Mouse (Mus musculus) kidney, postnatal 14 days (tissue): ENCODE data around the gene Angptl7.

Experiments used
- DNase-seq: peaks from one replicate; pipeline ENCODE4 v3.0.0; 2022; ENCODE audit warnings: mixed read lengths

Angptl7 gene

DNA sequence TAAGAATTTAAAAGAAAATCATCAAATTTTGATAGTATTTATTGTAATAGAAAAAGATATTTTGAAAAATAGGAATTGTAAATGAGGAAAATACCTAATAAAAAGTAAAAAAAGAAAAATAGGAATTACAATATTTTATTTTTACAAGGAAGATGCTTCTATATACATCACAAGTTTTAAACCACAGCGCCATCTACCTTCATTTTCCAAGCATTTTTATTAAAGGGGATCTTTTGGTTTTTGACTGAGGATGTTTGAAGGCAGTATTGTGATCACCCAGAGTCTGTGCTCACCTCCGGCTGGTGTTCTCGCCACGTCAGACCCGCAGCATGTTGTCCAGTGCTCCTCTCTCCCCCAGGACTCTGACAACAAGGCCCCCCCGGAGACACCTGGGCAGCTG lies 5.1 kb downstream of the Angptl7 start:
- no peak for DNase-seq

DNA sequence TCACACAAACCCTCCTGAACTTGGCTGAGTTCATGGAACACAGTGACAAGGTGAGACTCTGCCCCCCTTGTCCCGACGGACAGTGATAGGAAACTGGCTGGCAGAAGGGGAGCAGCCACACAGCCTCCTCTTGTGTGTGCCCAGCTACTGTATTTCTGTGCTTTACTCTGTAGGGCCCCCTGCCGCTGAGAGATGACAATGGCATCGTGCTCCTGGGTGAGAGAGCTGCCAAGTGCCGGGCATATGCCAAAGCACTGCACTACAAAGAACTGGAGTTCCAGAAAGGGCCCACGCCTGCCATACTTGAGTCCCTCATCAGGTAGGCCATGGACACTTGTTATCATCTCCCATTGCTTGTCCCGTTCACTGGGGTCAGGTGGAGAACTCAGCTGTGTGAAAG lies 8.8 kb downstream of the Angptl7 start:
- no peak for DNase-seq

DNA sequence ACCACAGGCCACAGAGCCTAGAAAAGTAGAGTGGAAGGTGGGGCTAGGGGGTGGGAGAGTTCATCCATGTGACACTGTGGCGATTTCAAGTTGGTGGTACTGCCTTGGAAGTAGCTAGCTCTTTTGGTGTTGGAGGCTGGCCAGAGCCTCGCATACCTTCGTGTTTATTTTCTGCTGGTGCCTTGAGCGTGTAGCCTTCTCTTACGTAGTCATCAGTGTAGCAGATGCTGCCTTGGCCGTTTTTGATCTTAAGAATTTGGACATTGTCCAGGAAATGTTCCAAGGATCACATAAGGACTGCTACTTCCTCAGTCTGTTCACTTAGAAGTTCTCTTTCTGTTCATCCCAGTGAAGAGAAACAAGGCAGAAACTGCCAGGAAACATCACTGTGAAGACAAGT lies 9.8 kb downstream of the Angptl7 start:
- peak; percentile 80 for DNase-seq

DNA sequence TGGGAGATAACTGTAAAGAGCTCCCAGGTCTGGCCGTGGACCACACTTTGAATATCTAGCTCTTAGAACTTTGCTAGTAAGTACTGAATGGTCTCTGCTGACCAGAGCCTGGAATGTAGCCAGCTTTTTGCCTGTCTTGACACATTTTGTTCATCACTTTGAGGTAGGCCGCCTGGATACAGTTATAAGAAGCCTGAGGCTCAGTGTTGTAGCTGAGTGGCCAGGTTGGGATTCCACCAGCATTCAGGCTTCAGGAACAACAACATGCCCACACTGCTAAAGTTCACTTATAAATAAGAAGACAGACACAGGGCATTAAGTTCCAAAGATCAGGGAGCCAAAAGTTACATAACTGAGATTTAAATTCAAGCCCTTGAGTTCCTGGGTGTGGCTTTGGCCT lies 12.4 kb downstream of the Angptl7 start:
- peak; percentile 73 for DNase-seq

DNA sequence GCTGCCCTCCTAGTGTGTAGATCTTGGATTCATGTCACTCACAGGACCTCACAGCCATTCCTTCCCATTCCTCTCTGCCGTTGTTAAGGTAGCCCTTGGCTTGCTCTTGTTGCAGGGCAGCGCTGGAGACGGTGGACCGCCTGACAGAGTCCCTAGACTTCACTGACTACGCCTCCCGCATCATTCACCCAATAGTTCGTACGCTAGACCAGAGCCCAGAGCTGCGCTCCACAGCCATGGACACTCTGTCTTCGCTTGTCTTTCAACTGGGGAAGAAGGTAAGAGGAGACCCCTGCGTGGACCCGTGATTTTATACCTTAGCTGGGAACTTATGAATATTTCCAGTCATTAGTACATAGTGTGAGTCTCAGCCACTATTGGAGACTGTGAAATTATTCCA lies 15.7 kb downstream of the Angptl7 start:
- no peak for DNase-seq

DNA sequence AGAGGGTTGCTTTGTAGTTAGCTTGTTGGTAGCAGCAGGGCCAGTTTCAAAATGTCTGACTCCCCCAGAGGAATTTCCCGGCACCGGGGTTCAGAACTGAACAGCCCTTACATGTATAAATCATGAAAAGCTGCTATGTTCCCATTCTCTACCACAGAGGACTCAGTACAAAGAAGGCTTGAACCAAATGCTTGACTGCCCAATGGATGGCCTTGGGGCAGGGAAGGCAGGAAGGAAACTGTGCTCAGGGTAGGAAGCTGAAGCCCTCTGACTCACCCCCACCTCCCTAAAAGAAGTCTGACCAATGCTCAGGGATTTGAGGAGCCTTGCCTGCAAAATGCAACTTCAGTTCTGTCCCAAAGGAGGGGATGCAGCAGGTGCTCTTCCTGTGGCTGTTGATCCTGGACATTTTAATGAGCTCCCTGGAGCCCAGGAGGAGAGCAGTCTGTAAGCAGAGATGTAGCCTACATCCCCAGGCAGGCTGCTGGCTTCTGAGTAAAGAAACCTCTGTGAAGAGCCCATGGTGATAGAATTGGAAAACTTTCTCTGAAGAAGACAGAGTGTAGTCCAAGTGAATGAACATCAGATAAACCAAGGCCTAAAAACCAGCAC lies 18.6 kb downstream of the Angptl7 start:
- DNase-seq: no peak

DNA sequence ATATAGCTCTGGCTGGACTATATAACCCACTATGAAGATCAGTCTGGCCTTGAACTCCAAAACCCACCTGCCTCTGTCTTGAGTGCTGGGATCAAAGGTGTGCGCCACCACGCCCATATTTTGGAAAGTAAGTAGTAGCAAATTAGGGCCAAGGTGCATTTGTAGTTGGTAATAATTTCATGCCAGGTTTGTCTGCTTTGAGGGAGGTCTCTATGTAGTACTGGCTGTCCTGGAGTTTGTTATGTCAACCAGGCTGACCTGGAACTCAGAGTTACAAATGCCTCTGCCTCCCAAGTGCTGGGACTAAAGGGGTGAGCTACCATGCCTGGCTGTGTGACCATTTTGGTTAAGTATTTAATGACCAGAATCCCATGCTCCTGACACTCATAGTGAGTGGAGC lies 20.0 kb downstream of the Angptl7 start:
- no peak for DNase-seq

DNA sequence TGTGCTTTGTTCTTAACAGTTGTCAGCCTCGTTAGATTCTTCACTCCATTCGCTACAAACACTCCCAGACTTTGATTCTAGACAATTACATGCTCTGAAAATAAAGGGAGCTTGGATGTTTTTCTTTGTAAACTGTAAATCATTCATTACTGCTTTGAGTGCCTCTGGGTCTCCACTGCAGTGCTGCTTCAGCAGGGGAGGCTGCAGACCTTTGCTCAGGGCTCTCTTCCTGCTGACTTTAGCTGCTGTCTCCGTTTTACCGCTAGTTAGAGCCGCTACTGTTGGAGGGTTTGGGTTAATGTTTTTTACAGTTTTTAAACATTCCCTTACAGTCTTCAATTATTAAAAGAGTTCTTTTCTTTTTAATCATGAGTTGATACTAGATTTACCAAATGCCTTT lies 26.8 kb downstream of the Angptl7 start:
- DNase-seq: peak; percentile 75

DNA sequence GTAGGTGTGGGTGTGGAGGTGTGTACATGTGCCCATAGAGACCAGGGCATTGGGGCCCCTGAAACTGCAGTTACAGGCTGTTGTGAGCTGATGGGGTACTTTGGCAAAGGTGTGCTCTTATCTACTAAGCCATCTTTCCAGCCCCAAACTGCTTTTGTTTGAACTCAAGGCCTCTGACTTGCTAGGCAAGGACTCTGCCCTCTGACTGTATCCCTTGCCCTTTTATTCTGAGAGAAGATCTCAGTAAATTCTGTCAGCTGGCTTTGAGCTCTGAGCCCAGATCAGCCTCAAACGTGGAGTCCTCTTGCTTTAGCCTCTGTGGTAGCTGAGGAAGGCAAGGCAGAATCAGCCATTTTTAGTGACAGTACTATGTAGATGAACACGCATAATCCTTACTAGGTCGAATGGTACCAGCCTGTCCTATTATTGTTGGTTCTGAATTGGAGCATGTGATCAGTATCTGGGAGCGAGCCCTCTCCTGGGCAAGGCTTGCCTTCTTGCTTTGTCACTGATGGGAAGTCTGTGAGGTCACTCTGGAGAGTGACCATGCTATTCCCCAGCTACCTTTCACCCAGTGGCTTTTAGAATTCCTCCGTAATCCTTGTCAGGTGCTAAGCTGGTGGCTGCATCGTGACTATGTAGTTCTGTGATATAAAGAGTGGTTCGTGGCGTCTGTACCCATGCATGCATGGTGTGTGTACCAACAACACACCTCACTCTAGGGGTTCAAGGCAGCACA lies 27.7 kb downstream of the Angptl7 start:
- DNase-seq: no peak

DNA sequence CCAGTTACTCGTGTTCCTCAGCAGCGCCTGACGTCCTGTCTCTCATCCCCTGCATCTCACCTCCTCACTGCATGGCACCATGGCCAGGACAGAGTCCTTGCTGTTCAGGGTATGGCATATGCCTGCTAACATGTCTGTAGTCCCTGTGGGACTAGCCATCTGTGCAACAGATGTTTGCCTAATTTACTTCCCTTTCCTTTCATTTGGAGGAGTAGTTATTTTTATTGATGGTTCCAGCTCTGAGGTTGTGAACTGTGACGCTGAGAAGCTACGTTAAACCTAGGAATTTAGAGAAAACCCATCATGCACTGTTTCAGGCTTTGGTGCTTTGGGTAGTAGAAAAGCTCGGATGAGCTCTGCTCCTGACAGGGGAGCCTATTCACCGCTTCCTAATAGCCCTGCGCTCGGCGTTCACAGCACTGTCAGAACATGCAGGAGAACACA lies 28.9 kb downstream of the Angptl7 start:
- no peak for DNase-seq

DNA sequence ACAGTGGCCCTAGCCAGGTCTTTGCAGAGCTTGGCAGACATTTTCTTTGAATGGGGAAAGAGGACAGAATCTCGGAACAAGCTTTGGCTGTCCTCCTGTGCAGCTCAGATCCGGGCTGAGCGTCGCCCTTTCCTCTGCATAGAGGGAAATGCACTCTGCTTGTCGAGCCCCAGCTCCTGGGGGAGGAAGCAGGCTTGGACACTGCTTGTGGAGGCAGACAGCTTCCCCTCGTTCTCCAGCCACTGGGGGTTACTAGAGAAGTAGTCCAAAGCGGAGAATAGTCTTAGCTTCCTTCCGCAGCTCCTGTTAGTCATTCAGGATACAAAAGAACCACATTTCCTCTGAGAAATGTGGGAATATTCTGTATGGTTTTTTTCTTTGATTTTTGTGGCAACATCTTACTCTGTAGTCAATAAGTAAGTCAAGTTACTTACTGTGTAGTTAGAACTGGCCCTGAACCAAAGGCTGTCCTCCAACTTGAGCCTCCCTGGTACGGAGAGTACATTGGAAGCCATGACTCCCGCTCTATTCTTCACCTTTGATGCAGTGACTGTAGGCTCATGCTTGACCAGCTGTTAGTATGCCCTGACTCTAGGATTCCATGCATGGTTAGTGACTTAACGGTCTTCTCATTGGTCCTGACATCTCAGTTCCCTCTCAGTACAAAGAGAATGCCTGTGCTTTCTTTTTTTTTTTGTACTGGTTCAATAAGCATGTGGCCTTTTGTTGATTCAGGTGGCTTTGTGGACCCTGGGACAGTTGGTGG lies 30.6 kb downstream of the Angptl7 start:
- no peak for DNase-seq

DNA sequence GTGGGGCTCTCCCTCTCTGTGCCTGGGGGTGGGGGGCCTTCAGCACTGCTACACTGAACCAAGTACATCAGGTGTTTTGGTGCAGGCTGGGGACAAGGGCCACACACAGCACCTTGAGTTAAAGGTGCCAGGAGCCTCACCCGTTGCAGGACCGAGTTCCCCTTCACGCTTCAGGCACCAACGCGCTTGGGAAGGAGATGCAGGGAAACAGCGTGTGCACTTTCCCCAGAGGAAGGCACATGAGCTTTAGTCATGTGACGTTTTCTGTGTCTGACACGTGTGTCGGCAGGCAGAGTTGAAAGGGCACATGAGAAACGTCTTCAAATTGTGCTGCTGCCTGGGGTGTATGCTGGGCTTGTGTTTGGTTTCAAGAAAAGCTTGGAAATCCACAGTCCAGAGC lies 31.9 kb downstream of the Angptl7 start:
- no peak for DNase-seq

DNA sequence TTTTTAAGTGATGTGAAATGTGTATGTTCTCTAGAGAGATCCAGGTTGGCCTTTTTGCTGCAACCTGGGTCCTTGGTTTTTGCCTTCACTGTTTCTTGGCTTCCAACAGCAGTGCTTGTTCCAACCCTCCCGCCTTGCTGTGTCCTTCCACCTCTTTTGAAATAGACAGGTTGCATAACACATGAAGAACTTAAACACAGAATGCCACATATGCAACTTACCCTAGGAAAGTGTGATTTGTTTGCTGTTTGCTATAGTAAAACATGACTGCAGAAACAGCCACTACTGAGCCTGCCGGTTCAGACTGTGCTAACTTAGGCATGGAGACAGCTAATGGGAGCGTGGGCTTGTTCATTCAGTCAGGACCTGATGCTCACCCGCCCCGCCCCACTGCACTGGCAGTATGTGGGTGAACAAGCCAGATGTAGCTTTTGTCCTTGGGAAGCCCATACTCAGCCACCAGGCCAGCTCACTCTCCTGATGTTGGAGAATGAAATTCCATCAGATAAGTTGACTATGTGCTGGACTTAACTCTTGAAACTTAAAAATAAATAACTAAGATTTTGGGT lies 33.7 kb downstream of the Angptl7 start:
- DNase-seq: no peak

DNA sequence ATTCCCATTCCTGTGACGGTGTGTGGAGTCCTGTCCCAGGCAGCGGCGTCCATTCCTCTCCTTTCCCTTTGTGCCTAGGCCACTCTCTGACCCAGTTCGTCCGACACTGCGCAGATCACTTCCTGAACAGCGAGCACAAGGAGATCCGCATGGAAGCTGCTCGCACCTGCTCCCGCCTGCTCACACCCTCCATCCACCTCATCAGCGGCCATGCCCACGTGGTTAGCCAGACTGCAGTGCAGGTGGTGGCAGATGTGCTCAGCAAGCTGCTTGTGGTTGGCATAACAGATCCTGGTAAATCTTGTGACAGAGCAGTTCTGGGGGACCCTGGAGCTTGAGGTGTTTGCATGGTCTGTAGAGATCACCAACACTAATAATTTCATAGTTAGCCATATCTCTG lies 35.4 kb downstream of the Angptl7 start:
- DNase-seq: no peak

DNA sequence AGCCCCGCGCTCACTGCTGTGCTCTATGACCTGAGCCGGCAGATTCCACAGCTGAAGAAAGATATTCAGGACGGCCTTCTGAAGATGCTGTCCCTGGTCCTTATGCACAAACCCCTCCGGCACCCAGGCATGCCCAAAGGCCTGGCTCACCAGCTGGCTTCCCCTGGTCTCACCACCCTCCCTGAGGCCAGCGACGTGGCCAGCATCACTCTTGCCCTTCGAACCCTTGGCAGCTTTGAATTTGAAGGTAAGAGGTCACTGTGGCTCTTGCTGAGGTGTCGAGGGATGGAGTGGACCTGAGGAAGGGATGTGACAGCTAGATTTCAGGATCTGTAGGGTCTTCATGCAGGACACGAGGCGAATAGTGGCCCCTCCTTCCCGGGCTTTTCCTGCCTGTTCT lies 36.0 kb downstream of the Angptl7 start:
- no peak for DNase-seq

DNA sequence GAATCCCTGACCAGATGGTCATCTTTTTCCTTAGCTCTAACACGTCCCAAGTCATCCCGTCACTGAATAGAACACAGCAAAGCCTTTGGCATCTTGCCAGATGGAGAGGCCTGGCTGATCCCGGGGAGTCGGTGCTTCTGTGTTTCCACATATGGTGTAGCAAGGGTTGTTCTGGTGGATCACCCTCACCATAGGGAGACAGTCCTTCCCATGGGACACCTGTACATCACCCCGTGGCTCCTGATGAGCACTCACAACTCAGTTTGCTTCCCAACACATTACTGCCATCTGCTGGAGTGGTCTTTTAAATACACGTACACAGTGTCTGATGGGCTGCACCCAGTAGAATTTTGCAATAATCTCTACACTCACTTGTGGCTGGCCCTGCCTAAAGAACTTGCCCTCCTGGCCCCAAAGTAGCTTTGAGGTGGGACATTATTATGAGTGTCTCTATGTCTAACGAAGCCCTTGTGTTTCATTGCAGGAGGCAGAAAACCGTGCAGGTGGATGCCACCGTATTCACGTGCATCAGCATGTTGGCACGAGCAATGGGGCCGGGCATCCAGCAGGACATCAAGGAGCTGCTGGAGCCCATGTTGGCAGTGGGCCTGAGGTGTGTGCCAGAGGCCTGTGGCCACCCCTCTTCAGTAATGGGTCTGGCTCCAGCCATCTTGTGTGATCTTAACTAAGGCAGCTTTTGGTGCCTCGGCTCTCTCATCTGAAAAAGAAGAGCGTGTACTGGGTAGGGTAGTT lies 36.9 kb downstream of the Angptl7 start:
- peak; percentile 47 for DNase-seq

DNA sequence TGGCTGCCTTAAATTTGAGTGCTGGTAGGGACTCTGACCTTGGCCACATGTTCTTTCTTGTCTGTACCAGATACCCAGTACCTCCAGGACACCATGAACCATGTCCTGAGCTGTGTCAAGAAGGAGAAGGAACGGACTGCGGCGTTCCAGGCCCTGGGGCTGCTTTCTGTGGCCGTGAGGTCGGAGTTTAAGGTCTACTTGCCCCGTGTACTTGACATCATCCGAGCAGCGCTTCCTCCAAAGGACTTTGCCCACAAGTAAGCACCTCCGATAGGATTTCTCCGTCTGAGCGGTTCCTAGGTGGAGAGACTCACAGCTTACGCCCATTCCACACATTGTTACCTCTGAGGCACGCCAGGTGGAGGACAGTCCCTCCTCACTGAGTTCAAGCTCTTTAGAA lies 37.5 kb downstream of the Angptl7 start:
- DNase-seq: peak; percentile 64

DNA sequence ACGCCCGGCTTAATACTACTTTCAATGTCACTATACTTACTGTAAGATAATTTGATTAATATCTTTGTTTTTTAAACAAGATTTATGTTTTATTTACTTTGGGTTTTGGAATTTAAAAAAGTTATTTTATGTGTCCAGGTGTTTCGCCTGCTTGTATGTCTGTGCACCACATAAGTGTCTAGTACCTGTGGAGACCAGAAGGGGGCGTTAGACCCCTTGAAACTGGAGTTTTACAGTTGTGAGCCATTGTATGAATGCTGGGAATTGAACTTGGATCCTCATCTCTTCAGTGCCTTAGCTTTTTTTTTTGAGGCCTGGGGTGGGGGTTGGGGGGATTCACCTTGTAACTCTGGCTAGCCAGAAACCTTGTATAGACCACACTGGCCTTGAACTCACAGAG lies 38.5 kb downstream of the Angptl7 start:
- DNase-seq: no peak

DNA sequence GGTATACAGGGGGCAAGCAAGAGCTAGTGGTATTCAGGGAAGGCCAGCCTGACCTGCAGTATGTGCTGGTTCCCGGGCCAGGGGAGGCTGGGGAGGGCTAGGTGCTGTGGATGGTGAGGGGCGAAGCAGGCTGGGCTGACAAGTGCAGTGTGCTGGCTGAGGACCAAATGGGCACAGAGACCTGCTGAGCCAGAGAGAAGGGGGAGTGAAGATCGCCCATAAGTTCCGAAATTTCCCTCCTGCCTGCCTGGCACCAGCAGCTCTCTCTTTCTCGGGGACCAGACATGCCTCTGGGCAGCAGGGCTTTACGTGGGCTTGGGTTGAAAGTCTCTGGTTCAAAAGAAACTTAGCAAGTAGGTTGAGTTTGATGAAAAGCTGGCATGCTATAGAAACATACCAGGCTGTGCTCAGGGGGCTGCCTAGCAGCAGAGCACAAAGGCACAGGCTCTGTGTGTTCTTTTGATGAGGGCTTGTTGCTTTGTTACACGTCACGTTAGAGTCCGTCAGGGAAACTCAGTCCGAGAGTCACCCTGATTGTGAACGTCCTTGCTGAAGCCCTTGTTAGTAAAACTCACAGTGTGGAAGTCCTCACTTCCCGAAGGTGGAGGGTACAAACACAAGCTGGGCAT lies 39.5 kb downstream of the Angptl7 start:
- no peak for DNase-seq

DNA sequence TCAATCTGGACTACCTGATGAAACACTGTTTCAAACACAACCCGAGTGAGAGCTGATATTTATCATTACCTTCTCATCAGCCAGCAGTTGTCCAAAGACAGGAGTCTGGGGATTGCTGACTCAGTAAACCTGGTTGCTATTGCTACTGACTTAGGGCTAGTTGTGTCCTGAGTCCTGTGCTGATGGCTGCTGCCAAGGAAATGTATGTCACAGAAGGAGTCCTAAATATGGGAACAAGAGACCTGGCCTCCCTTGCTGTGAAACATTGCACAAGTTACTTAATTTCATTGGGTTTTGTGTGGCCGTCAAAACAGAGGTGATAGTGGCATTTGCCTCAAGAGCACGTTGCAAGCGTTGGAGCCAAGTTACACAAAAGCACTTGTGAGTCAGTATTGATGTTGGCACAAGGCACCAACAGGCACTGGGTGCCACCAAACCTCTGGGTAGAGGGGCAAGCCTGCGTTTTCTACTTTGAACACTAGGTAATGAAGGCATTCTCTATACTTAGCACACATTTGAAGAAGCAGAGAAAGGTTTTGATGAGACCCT lies 44.7 kb downstream of the Angptl7 start:
- no peak for DNase-seq

DNA sequence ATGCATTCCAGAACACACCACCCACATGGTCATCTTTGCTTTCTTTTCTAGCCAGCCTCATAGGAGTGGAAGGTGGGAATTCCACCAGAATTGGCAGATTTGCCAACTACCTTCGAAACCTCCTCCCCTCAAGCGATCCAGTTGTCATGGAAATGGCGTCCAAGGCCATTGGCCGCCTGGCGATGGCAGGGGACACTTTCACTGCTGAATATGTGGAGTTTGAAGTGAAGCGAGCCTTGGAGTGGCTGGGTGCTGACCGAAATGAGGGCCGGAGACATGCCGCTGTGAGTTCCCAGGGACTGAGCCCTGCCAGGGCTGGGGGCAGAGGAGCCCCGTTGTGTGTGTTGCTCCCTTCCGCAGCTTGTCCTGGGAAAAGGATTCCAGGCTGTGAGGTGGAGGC lies 46.6 kb downstream of the Angptl7 start:
- no peak for DNase-seq

DNA sequence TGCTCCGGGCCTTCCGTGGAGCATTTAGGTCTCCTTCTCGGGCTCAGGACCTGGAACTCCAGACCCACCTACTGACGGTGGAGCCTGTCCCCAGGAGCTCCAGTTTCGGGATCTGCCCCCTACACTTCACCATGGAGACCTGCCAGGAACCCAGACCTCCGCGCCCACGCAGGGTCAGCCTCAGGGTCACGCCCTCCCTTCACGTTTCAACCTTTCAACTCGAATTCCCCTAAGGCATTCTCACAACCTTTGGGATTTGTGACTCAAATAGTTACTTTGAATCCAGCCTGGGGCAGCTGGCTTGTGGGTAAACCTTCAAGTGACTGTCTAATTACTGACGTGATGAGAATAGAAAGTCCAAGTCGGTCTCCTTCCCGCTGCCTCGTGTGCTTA lies 51.4 kb downstream of the Angptl7 start:
- no peak for DNase-seq
